Mouse (Mus musculus) MEL (cell line): ENCODE results near the gene Tnfsf13b. TPM values are rescaled to one million over a fixed set of nuclear protein-coding genes. Genes with fewer than 3 reads are reported as not detected.

Experiments
- DNase-seq: peaks from one replicate; pipeline ENCODE4 v3.0.0; 2011; ENCODE audit warnings: low read depth, low spot score
- H3K27ac ChIP-seq: 2 replicates; pipeline ENCODE4 v1.5.1; 2012; ENCODE audit warnings: low read depth, mild to moderate bottlenecking, control low read depth, low read length, moderate library complexity; ENCODE audit not compliant: control insufficient read depth
- H3K27me3 ChIP-seq, 2 experiments: fragments of 150-350 bp in 1 of 2; sonication (generic) in 1 of 2; 2 replicates each; pipeline ENCODE4 v1.6.1; 2012; ENCODE audit warnings: low read length in 2 of 2, mild to moderate bottlenecking in 2 of 2, improper control_type of control experiment in 1 of 2, moderate library complexity in 1 of 2; ENCODE audit not compliant: insufficient read depth in 2 of 2, control insufficient read depth in 1 of 2
- H3K36me3 ChIP-seq, 2 experiments: 2 replicates each; pipeline ENCODE4 v1.6.1; 2012 to 2014; ENCODE audit warnings: low read length in 2 of 2, improper control_type of control experiment in 1 of 2, inconsistent platforms in 1 of 2, mild to moderate bottlenecking in 1 of 2; ENCODE audit not compliant: insufficient read depth in 2 of 2, control insufficient read depth in 1 of 2
- H3K4me1 ChIP-seq, 2 experiments: fragments of 150-350 bp in 1 of 2; sonication (generic) in 1 of 2; 2 replicates each; pipeline ENCODE4 v1.6.1; 2012; ENCODE audit warnings: low read length in 2 of 2, improper control_type of control experiment in 1 of 2, mild to moderate bottlenecking in 1 of 2; ENCODE audit not compliant: insufficient read depth in 2 of 2, control insufficient read depth in 1 of 2
- H3K4me3 ChIP-seq, 2 experiments: fragments of 150-350 bp in 1 of 2; sonication (generic) in 1 of 2; 2 replicates each; pipeline ENCODE4 v1.5.1; 2012; ENCODE audit warnings: low read depth in 2 of 2, low read length in 2 of 2, mild to moderate bottlenecking in 2 of 2, moderate library complexity in 2 of 2, control low read depth in 1 of 2, improper control_type of control experiment in 1 of 2; ENCODE audit not compliant: control insufficient read depth in 1 of 2, insufficient read depth in 1 of 2
- H3K79me2 ChIP-seq: 2 replicates; pipeline ENCODE4 v1.6.1; 2012; ENCODE audit warnings: mild to moderate bottlenecking, low read length, moderate library complexity; ENCODE audit not compliant: control insufficient read depth, poor library complexity, insufficient read depth
- H3K9ac ChIP-seq: 2 replicates; pipeline ENCODE4 v1.6.1; 2012; ENCODE audit warnings: low read depth, mild to moderate bottlenecking, control low read depth, low read length, moderate library complexity; ENCODE audit not compliant: control insufficient read depth, poor library complexity, severe bottlenecking
- H3K9me3 ChIP-seq: fragments of 150-350 bp; sonication (generic); replicated peaks from 2 replicates; pipeline ENCODE4 v1.6.1; 2012; ENCODE audit warnings: mild to moderate bottlenecking, low read length, improper control_type of control experiment, moderate library complexity; ENCODE audit not compliant: insufficient read depth
- BHLHE40 ChIP-seq: IDR thresholded peaks from 2 replicates; pipeline ENCODE4 v1.6.1; 2012; ENCODE audit warnings: low read depth, mild to moderate bottlenecking, inconsistent platforms, low read length, improper control_type of control experiment, borderline replicate concordance
- CTCF ChIP-seq, 3 experiments: IDR thresholded peaks in 2 of 3; conservative IDR thresholded peaks in 1 of 3; 2 replicates each; pipeline ENCODE4 v1.5.1; 2011 to 2012; ENCODE audit warnings: low read length in 3 of 3, low read depth in 2 of 3, mild to moderate bottlenecking in 2 of 3, improper control_type of control experiment in 1 of 3, inconsistent platforms in 1 of 3, mixed read lengths in 1 of 3, moderate library complexity in 1 of 3; ENCODE audit not compliant: control insufficient read depth in 1 of 3, insufficient read depth in 1 of 3, poor library complexity in 1 of 3, severe bottlenecking in 1 of 3
- E2F4 ChIP-seq: IDR thresholded peaks from 2 replicates; pipeline ENCODE4 v1.6.1; 2011; ENCODE audit warnings: low read depth, low read length, improper control_type of control experiment, borderline replicate concordance
- KAT2A ChIP-seq: conservative IDR thresholded peaks from 2 replicates; pipeline ENCODE4 v1.6.1; 2012; ENCODE audit warnings: low read depth, low read length, improper control_type of control experiment, inconsistent platforms
- MYC ChIP-seq: IDR thresholded peaks from 2 replicates; pipeline ENCODE4 v1.6.1; 2011; ENCODE audit warnings: low read depth, mild to moderate bottlenecking, low read length, improper control_type of control experiment, moderate library complexity
- NRF1 ChIP-seq: IDR thresholded peaks from 2 replicates; pipeline ENCODE4 v1.6.1; 2014; ENCODE audit warnings: low read depth, mild to moderate bottlenecking, inconsistent platforms, low read length, improper control_type of control experiment, moderate library complexity; ENCODE audit not compliant: poor library complexity, insufficient read depth, severe bottlenecking
- TBP ChIP-seq: IDR thresholded peaks from 2 replicates; pipeline ENCODE4 v1.8.0; 2011; ENCODE audit warnings: low read depth, low read length, improper control_type of control experiment
- ZMIZ1 ChIP-seq: IDR thresholded peaks from 2 replicates; pipeline ENCODE4 v1.6.1; 2012; ENCODE audit warnings: low read depth, mild to moderate bottlenecking, inconsistent platforms, low read length, improper control_type of control experiment, moderate library complexity
- polyA plus RNA-seq, 2 experiments: library from polyadenylated mRNA; stranded (reverse) in 1 of 2; unstranded in 1 of 2; fragments of >175 nt in 1 of 2; fragments of >200 nt in 1 of 2; gene quantifications; 2 replicates each; pipeline versions ENCODE4 v1.2.1 to v1.2.4; 2012; ENCODE audit warnings: low replicate concordance in 2 of 2, low read depth in 1 of 2; ENCODE audit not compliant: insufficient read length in 2 of 2, insufficient read depth in 1 of 2, missing spikeins in 1 of 2
- total RNA-seq: library from RNA; depleted of rRNA; stranded (reverse); fragments of 300-350 nt; gene quantifications from 2 replicates; pipeline ENCODE4 v1.2.3, GENCODE M21; 2012; rRNA removed

Gene Tnfsf13b
- total and polyA plus RNA-seq, 3 experiments: 0.14 TPM; not detected in 2

DNA sequence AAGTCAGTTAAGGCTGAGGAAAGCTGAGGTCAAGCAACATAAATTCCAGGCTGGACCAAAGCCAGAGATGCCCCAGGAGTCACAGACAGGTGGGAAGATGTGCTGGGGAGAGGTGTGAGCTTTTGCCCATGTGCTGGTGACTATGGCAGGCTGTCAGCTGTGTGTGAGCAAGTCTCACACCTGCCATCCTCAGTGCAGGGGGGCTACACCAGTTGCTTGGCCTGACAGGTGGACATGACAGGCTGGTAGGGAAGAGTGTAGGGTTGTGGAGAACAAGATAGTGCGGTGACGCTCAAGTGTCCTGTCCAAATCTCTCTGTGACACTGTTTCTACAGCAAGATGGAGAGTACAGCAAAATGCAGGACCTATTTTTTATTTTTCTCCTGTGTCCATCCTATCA is 66.1 kb downstream of the Tnfsf13b start:
- Histone ChIP-seq H3K9ac (no peak overlapping the region), H3K27ac (no peak overlapping the region), H3K4me1 (no peaks in the 10 kb centered on the region), H3K4me3 (no peak overlapping the region), H3K36me3 (no peaks in the 10 kb centered on the region), H3K9me3 (no peaks in the 10 kb centered on the region), H3K27me3 (no peaks in the 10 kb centered on the region), H3K79me2 (no peaks in the 10 kb centered on the region)
- DNase-seq: no peak
- no peak for TF ChIP-seq ZMIZ1
- TF ChIP-seq BHLHE40: no peak
- TF ChIP-seq KAT2A: no peak
- no peak for TF ChIP-seq CTCF (IDR thresholded peaks at IDR 0.05 in 2 of 3, conservative IDR thresholded peaks at IDR 0.05 in 1 of 3; ENCODE audit: control insufficient read depth in 1 of 3, insufficient read depth in 1 of 3, low read depth in 2 of 3, low read length in 3 of 3, poor library complexity in 1 of 3, severe bottlenecking in 1 of 3)
- no peak for TF ChIP-seq MYC
- no peak for TF ChIP-seq E2F4
- TF ChIP-seq TBP: no peak
- TF ChIP-seq NRF1: no peak

Other genes starting within 250 kb of the Tnfsf13b start
- not detected in 2 replicates for gene Fam155a, start 235.3 kb upstream of the Tnfsf13b start, total RNA-seq
- gene Fam155a, start 235.3 kb upstream of the Tnfsf13b start, polyA plus RNA-seq: not detected
- gene Gm10217, start 142.2 kb upstream of the Tnfsf13b start, total RNA-seq: not detected in 2 replicates
- not detected for gene Gm10217, start 142.2 kb upstream of the Tnfsf13b start, polyA plus RNA-seq
- 1.5 and 1.7 TPM in 2 replicates for gene Lig4, start 28.8 kb upstream of the Tnfsf13b start, total RNA-seq
- gene Lig4, start 28.8 kb upstream of the Tnfsf13b start, polyA plus RNA-seq: 1 to 10 TPM in 1 of 2 experiments, not detected in 1; 3.6 TPM
- 12.7 and 15.5 TPM in 2 replicates for gene Abhd13, start 28.8 kb upstream of the Tnfsf13b start, total RNA-seq
- gene Abhd13, start 28.8 kb upstream of the Tnfsf13b start, polyA plus RNA-seq: 10 to 100 TPM in 1 of 2 experiments, not detected in 1; 14.0 TPM
- not detected in 2 replicates for gene Myo16, start 147.4 kb downstream of the Tnfsf13b start, total RNA-seq
- not detected for gene Myo16, start 147.4 kb downstream of the Tnfsf13b start, polyA plus RNA-seq